Mouse (Mus musculus): ENCODE results near the gene Hs6st3. TPM values are rescaled to one million over a fixed set of nuclear protein-coding genes. Genes with fewer than 3 reads are reported as not detected.

Hs6st3 gene
- polyA plus RNA-seq, 1 experiment from 2014 or later: not detected

DNA sequence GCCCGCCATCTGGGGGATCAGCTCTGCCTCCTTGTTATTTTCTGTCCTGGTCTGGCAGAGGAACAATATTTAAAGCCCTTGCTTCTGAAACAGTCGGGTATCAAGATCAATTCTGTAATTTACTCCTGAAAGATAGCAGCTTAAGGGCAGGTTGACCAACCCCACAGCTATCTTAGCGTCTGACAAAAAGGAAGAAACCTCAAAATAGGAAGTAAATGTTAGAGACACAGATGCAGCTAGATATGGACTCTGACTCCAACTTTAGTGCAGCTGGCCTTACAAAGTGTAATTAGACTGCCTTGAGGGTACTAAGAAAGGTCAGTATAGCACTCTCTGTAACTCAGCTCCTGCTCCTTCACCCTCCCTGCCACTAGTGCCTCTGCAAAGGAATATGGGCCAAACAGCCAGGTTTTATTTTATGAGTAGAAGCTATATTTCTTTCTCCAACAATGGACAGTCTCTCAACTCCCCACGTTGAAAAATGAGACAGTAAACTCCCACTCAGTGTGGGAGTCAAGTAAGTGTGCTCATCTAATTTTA is 710.7 kb downstream of the Hs6st3 start:
- Histone ChIP-seq H3K4me1 (replicated peaks) (no peaks in the 10 kb centered on the region), H3K27ac (replicated peaks) (no peak overlapping the region), H3K9ac (no peak overlapping the region), H3K4me2 (no peak overlapping the region), H3K9me3 (replicated peaks) (no peaks in the 10 kb centered on the region), H3K4me3 (replicated peaks) (no peak overlapping the region), H3K36me3 (replicated peaks) (no peaks in the 10 kb centered on the region), H3K27me3 (no peaks in the 10 kb centered on the region)
- ATAC-seq (ENCODE audit: insufficient read depth): no peak
- 24% methylated on average over 4 of the region's 4 CpGs for WGBS (ENCODE audit: insufficient replicate concordance)

DNA sequence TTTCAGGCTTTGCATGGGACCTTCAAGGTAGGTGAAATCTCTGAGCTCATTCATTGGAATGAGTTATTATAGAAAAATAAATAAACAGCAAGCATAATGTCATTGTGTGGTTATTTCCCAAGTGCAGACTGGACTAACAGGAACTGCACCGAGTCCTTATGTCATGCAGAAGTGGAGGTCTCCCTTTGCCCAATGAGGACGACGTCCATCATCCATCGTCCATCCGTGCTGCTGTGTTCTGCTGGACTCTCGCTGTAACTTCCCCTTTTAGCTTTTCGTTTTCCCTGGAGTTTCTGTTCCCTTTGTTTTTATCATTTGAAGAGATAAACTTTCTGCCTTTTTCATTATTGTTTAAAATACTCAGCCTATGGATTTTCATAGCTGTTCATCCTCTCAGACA is 711.2 kb downstream of the Hs6st3 start:
- Histone ChIP-seq H3K4me1 (replicated peaks) (no peaks in the 10 kb centered on the region), H3K9ac (no peak overlapping the region), H3K27ac (replicated peaks) (no peak overlapping the region), H3K27me3 (no peaks in the 10 kb centered on the region), H3K9me3 (replicated peaks) (no peaks in the 10 kb centered on the region), H3K4me2 (no peak overlapping the region), H3K36me3 (replicated peaks) (no peaks in the 10 kb centered on the region), H3K4me3 (replicated peaks) (no peak overlapping the region)
- WGBS (ENCODE audit: insufficient replicate concordance): 13% methylated on average over 7 of the region's 7 CpGs
- ATAC-seq (ENCODE audit: insufficient read depth): no peak

- Histone ChIP-seq H3K9ac (no peak overlapping the region), H3K4me2 (no peak overlapping the region), H3K9me3 (replicated peaks) (no peaks in the 10 kb centered on the region), H3K4me3 (replicated peaks) (no peak overlapping the region), H3K27me3 (no peaks in the 10 kb centered on the region), H3K4me1 (replicated peaks) (no peaks in the 10 kb centered on the region), H3K27ac (replicated peaks) (no peak overlapping the region), H3K36me3 (replicated peaks) (no peaks in the 10 kb centered on the region)
- WGBS (ENCODE audit: insufficient replicate concordance): 29% methylated on average over 5 of the region's 5 CpGs
- ATAC-seq (ENCODE audit: insufficient read depth): no peak
Measured at GRCm38 (mm10) chr14:119852139-119852538, 714.0 kb downstream of the Hs6st3 start.

DNA sequence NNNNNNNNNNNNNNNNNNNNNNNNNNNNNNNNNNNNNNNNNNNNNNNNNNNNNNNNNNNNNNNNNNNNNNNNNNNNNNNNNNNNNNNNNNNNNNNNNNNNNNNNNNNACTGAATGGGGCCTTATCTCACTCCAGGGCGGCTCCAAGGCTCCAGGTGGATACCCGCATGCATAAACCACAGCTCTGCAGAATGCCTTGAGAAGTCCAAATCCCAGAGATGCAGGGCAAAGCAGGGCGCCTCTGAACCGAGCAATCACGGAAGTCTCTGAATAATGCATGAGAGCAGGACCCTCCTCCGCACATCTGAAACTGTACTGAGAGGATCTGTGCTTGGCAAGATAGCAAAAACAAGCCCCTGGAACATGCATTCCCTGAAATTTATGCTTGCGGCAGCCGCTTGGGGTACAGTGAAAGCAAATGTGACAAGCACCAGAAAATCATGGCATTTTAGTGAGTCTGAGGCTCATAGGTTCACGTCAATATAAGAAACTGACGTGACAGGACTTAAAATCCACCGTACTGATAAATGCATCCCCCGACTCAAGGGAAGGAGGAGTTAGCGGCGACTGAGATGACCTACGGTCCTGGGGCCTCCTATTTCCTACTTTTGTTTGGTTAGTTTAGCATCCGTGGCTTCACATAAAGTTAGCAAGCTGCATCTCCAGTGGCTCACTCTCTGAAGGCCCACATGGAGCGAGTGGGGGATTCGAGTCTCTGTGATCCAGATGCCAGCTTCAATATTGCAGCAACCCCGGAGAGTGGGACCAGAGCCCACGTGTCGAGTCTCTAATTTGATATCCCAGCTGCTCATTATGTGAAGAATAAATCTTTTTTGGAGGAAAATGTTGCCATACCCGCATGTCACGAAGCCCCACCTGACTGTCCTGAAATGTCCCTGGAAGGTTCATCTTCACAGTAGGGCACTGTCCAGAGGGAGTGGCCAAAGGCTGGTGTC is 719.5 kb downstream of the Hs6st3 start:
- no peaks in the 10 kb centered on the region for H3K27me3 ChIP-seq
- no peak overlapping the region for H3K4me2 ChIP-seq
- H3K4me1 ChIP-seq (replicated peaks): no peaks in the 10 kb centered on the region
- H3K9ac ChIP-seq: no peak overlapping the region
- no peak overlapping the region for H3K27ac ChIP-seq (replicated peaks)
- H3K9me3 ChIP-seq (replicated peaks): no peaks in the 10 kb centered on the region
- no peak overlapping the region for H3K4me3 ChIP-seq (replicated peaks)
- no peaks in the 10 kb centered on the region for H3K36me3 ChIP-seq (replicated peaks)
- no peak for ATAC-seq (ENCODE audit: insufficient read depth)
- 56% methylated on average over 23 of the region's 23 CpGs for WGBS (ENCODE audit: insufficient replicate concordance)

GRCm38 (mm10) chr14:119873617-119874016 is 735.5 kb downstream of the Hs6st3 start:
- ATAC-seq (ENCODE audit: insufficient read depth): no peak
- Histone ChIP-seq H3K4me3 (replicated peaks) (no peak overlapping the region), H3K27me3 (no peaks in the 10 kb centered on the region), H3K9me3 (replicated peaks) (no peaks in the 10 kb centered on the region), H3K36me3 (replicated peaks) (no peaks in the 10 kb centered on the region), H3K27ac (replicated peaks) (no peak overlapping the region), H3K9ac (no peak overlapping the region), H3K4me1 (replicated peaks) (no peaks in the 10 kb centered on the region), H3K4me2 (no peak overlapping the region)
- 73% methylated on average over 4 of the region's 4 CpGs for WGBS (ENCODE audit: insufficient replicate concordance)

- Histone ChIP-seq H3K36me3 (replicated peaks) (no peaks in the 10 kb centered on the region), H3K9me3 (replicated peaks) (no peaks in the 10 kb centered on the region), H3K4me1 (replicated peaks) (no peaks in the 10 kb centered on the region), H3K9ac (no peak overlapping the region), H3K4me3 (replicated peaks) (no peak overlapping the region), H3K4me2 (no peak overlapping the region), H3K27me3 (no peaks in the 10 kb centered on the region), H3K27ac (replicated peaks) (no peak overlapping the region)
- ATAC-seq (ENCODE audit: insufficient read depth): no peak
- WGBS (ENCODE audit: insufficient replicate concordance): 70% methylated on average over 8 of the region's 8 CpGs
Measured at GRCm38 (mm10) chr14:119892922-119893321, 754.8 kb downstream of the Hs6st3 start.

DNA sequence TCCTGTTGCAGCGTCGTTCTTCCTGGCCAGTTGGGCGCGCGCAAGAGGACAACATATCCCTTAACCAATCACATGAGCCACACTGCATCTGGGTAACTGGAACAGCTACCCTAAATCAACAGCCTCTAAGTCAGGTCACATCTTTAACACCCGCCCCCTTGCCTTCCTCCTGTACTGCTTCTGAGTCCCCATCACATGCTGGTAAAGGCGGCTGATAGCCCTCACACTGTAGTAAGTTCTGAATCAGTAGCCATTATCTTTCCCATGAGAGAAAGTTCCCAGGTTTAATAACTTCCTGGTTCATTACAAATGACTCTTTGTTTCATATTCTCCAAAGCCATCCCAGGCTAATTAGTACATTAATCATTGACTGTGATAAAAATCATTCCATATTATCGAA is 757.0 kb downstream of the Hs6st3 start:
- Histone ChIP-seq H3K27ac (replicated peaks) (no peak overlapping the region), H3K4me1 (replicated peaks) (no peaks in the 10 kb centered on the region), H3K4me2 (no peak overlapping the region), H3K4me3 (replicated peaks) (no peak overlapping the region), H3K36me3 (replicated peaks) (no peaks in the 10 kb centered on the region), H3K9me3 (replicated peaks) (no peaks in the 10 kb centered on the region), H3K27me3 (no peaks in the 10 kb centered on the region), H3K9ac (no peak overlapping the region)
- no peak for ATAC-seq (ENCODE audit: insufficient read depth)
- 83% methylated on average over 8 of the region's 8 CpGs for WGBS (ENCODE audit: insufficient replicate concordance)

GRCm38 (mm10) chr14:119895765-119896465 is 757.8 kb downstream of the Hs6st3 start:
- H3K4me1 ChIP-seq (replicated peaks): no peaks in the 10 kb centered on the region
- no peak overlapping the region for H3K4me2 ChIP-seq
- ATAC-seq (ENCODE audit: insufficient read depth): no peak
- no peak overlapping the region for H3K9ac ChIP-seq
- H3K36me3 ChIP-seq (replicated peaks): no peaks in the 10 kb centered on the region
- no peaks in the 10 kb centered on the region for H3K9me3 ChIP-seq (replicated peaks)
- WGBS (ENCODE audit: insufficient replicate concordance): 42% methylated on average over 10 of the region's 10 CpGs
- H3K4me3 ChIP-seq (replicated peaks): no peak overlapping the region
- no peaks in the 10 kb centered on the region for H3K27me3 ChIP-seq
- H3K27ac ChIP-seq (replicated peaks): no peak overlapping the region

DNA sequence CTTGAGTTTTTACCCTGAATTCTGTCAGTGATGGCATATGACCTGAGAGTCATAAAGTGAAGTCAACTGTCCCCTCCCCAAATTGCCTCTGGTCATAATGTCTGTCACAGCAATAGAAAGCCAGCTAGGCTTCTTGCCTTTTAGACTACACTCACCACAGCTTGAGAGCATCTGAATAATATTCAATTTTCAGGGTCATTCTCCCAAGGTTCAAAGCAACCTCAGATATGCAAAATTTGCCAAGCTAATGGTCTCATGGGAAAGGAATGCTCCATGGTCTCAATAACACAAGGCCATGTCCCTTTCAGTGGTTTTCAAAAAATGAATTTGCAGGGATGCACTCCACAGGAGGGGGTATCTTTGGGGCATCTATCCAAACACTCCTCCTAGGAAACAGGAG is 764.3 kb downstream of the Hs6st3 start:
- Histone ChIP-seq H3K9ac (no peak overlapping the region), H3K4me3 (replicated peaks) (no peak overlapping the region), H3K27me3 (no peaks in the 10 kb centered on the region), H3K36me3 (replicated peaks) (no peaks in the 10 kb centered on the region), H3K9me3 (replicated peaks) (no peaks in the 10 kb centered on the region), H3K27ac (replicated peaks) (no peak overlapping the region), H3K4me1 (replicated peaks) (no peaks in the 10 kb centered on the region), H3K4me2 (no peak overlapping the region)
- ATAC-seq (ENCODE audit: insufficient read depth): no peak

DNA sequence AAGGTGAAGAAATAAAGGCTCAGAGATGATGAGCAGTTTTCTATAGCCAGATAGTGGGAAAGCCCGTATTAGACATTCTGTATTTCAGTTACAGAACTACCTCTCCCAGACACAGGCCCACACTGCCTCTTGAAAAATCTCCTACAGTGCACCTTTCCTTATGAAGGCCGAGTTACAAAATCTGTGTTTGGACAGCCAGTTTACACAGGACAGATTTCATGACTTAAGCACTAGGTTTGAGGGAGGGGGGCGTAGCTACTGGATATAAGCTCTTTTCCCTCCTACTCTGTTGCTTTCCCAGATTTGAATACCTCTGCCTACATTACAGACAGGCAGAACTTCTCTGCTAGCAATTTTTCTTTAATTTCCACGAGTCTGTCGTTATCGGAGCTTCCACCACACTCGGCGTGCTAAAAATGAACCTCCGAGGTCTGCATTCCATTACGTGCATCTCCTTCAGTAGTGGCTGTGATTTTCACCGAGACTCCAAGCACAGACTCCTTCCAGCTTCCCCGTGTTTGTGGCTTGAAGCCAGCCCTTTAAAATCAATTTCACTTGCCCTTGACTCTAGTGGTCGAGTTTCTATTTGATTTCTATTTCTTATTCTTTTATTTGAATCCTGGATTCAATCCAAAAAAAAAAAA is 770.0 kb downstream of the Hs6st3 start:
- H3K27me3 ChIP-seq: no peaks in the 10 kb centered on the region
- H3K9ac ChIP-seq: no peak overlapping the region
- H3K4me2 ChIP-seq: no peak overlapping the region
- 60% methylated on average over 13 of the region's 13 CpGs for WGBS (ENCODE audit: insufficient replicate concordance)
- H3K4me1 ChIP-seq (replicated peaks): no peaks in the 10 kb centered on the region
- H3K4me3 ChIP-seq (replicated peaks): no peak overlapping the region
- H3K27ac ChIP-seq (replicated peaks): no peak overlapping the region
- no peak for ATAC-seq (ENCODE audit: insufficient read depth)
- H3K9me3 ChIP-seq (replicated peaks): no peaks in the 10 kb centered on the region
- H3K36me3 ChIP-seq (replicated peaks): no peaks in the 10 kb centered on the region

GRCm38 (mm10) chr14:119914508-119914907 is 776.4 kb downstream of the Hs6st3 start:
- no peak for ATAC-seq (ENCODE audit: insufficient read depth)
- 45% methylated on average over 6 of the region's 6 CpGs for WGBS (ENCODE audit: insufficient replicate concordance)
- Histone ChIP-seq H3K27me3 (no peaks in the 10 kb centered on the region), H3K4me2 (no peak overlapping the region), H3K36me3 (replicated peaks) (no peaks in the 10 kb centered on the region), H3K9me3 (replicated peaks) (no peaks in the 10 kb centered on the region), H3K4me3 (replicated peaks) (no peak overlapping the region), H3K4me1 (replicated peaks) (no peaks in the 10 kb centered on the region), H3K27ac (replicated peaks) (no peak overlapping the region), H3K9ac (no peak overlapping the region)

Data from liver, embryonic 15.5 days (tissue).